Mouse (Mus musculus) embryonic facial prominence, embryonic 15.5 days (tissue): ENCODE data around the gene Trnt1. TPM values are rescaled to one million over a fixed set of nuclear protein-coding genes. Genes with fewer than 3 reads are reported as not detected.
A peak's percentile ranks its signal among the peaks of the same experiment; 100 is the strongest.

Source experiments
- ATAC-seq: fragments of 200-750 bp; cut with Nextera tagmentation; 2 replicates; pipeline ENCODE4 v1.8.0; 2017; ENCODE audit warnings: low read depth, moderate TSS enrichment; ENCODE audit not compliant: insufficient number of reproducible peaks, low FRiP score, low TSS enrichment
- H3K27ac ChIP-seq: fragments of 300-500 bp; sonication (generic); replicated peaks from 2 replicates; pipeline ENCODE4 v1.5.1; 2015; ENCODE audit warnings: mild to moderate bottlenecking, inconsistent platforms
- H3K27me3 ChIP-seq: fragments of 300-500 bp; sonication (generic); 2 replicates; pipeline ENCODE4 v1.6.1; 2015; ENCODE audit warnings: inconsistent platforms
- H3K36me3 ChIP-seq: fragments of 300-500 bp; sonication (generic); 2 replicates; pipeline ENCODE4 v1.6.1; 2015; ENCODE audit warnings: mild to moderate bottlenecking, inconsistent platforms
- H3K4me1 ChIP-seq: fragments of 300-500 bp; sonication (generic); 2 replicates; pipeline ENCODE4 v1.6.1; 2015; ENCODE audit warnings: inconsistent platforms
- H3K4me2 ChIP-seq: fragments of 300-500 bp; sonication (generic); replicated peaks from 2 replicates; pipeline ENCODE4 v1.6.1; 2015; ENCODE audit warnings: mild to moderate bottlenecking, inconsistent platforms
- H3K4me3 ChIP-seq: fragments of 300-500 bp; sonication (generic); replicated peaks from 2 replicates; pipeline ENCODE4 v1.5.1; 2015; ENCODE audit warnings: mild to moderate bottlenecking, inconsistent platforms
- H3K9ac ChIP-seq: fragments of 300-500 bp; sonication (generic); 2 replicates; pipeline ENCODE4 v1.6.1; 2015; ENCODE audit warnings: inconsistent platforms
- H3K9me3 ChIP-seq: fragments of 300-500 bp; sonication (generic); replicated peaks from 2 replicates; pipeline ENCODE4 v1.6.1; 2016; ENCODE audit warnings: inconsistent platforms
- WGBS: fragments of 180-500 bp; shearing (Covaris S2); methylation state at CpG from one replicate; pipeline ENCODE4 v1.1.7; 2015; 5-methylcytosine and 5-hydroxymethylcytosine counted together
- polyA plus RNA-seq: library from polyadenylated mRNA; unstranded; fragments of >200 nt; fragmentation: Nextera tagmentation; extraction: Ambion mirVana; gene quantifications from 2 replicates; pipeline ENCODE4 v1.2.1, GENCODE M21; 2015

The Trnt1 gene
- polyA plus RNA-seq, 1 experiment from 2014 or later, result 54.6 TPM

DNA sequence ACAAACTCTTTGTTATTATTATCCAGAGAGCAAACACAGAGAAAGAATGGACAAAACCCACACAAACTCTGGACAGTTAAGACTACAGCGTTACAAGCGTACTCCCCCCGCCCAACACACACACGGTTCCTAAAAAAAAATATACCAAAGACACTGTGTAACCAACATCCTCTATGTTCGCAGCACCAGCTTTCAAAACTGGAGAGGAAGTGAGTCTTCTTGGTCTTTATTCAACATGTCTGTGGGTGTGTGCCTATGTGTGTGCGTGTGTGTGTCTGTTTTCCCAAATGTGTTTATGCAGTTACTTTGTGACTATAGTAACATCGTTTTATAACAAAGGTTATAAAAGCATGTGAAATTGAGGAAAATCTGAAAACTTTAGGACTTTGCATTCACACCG lies 22.5 kb downstream of the Trnt1 start:
- Histone ChIP-seq H3K4me2 (no peak overlapping the region), H3K9me3 (no peaks in the 10 kb centered on the region), H3K9ac (no peak overlapping the region), H3K4me1 (no peaks in the 10 kb centered on the region), H3K27me3 (no peaks in the 10 kb centered on the region), H3K36me3 (peaks cover 49% of the 10 kb centered on the region), H3K27ac (no peak overlapping the region), H3K4me3 (no peak overlapping the region)
- 91% methylated on average over 8 of the region's 8 CpGs for WGBS
- no peak for ATAC-seq

DNA sequence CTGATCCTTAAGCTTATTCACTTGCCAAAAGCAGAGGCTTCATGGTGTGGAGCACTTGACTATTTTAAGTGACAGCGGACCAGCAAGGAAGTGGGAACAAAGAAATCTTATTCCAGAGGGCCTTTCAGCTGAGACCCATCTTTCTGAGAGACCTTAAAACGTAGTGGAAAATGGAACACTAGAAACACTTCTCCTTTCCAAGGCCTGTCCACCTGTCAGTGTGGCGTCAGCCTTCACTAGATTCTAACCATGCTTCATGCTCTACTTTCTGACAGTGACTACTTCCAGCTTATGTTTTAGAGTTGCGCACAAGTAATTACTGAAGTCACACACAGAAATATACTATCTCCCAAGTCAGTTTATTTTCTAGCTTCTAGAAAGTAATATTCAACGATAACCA lies 23.6 kb downstream of the Trnt1 start:
- H3K9me3 ChIP-seq, result no peaks in the 10 kb centered on the region
- ATAC-seq, result no peak
- no peaks in the 10 kb centered on the region for H3K4me1 ChIP-seq
- peaks cover 41% of the 10 kb centered on the region for H3K36me3 ChIP-seq
- H3K4me3 ChIP-seq, result no peak overlapping the region
- no peak overlapping the region for H3K27ac ChIP-seq
- H3K4me2 ChIP-seq, result no peak overlapping the region
- H3K27me3 ChIP-seq, result no peaks in the 10 kb centered on the region
- no peak overlapping the region for H3K9ac ChIP-seq
- WGBS, result 92% methylated on average over 5 of the region's 5 CpGs

DNA sequence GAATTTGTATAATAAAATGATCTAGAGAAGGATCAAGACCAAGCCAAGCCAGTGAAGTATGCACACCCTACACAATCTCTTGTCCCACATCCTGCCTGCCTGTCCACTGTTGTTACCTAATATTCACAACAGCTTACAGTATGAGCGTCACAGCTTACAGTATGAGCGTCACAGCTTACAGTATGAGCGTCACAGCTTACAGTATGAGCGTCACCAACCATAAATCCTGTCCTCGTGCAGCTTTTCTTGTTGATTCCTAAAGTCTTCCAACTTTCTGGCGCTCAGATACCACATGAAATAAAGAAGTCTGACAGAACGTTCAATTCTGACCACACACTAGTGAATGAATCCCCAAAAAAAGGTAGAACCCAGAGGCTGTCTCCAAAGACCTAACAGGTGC lies 24.2 kb downstream of the Trnt1 start:
- no peaks in the 10 kb centered on the region for H3K4me1 ChIP-seq
- H3K27me3 ChIP-seq, result no peaks in the 10 kb centered on the region
- no peaks in the 10 kb centered on the region for H3K9me3 ChIP-seq
- no peak overlapping the region for H3K4me2 ChIP-seq
- H3K36me3 ChIP-seq, result peaks cover 38% of the 10 kb centered on the region
- no peak overlapping the region for H3K4me3 ChIP-seq
- H3K9ac ChIP-seq, result no peak overlapping the region
- ATAC-seq, result no peak
- H3K27ac ChIP-seq, result no peak overlapping the region
- 93% methylated on average over 7 of the region's 7 CpGs for WGBS

DNA sequence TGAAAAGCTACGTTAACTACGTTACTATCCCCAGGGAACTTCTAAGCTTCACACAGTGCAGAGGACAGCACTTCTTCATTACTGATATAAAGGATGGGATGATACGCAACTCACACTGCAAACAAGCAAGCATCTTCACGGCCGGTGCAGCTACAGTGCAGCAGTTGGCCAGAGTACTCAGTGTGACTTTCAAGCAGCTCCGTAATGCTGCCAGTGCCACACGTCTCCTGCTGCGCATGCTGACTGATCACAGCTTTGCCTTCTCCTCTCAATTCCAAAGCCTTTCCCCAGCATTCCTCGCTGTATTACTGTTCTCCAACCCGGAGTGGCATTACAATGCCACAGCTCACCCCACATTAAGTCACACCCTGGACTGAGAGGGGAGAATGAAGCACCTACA lies 24.7 kb downstream of the Trnt1 start:
- 94% methylated on average over 10 of the region's 10 CpGs for WGBS
- peaks cover 3% of the 10 kb centered on the region for H3K4me1 ChIP-seq
- ATAC-seq, result no peak
- no peak overlapping the region for H3K4me2 ChIP-seq
- H3K9me3 ChIP-seq, result no peaks in the 10 kb centered on the region
- H3K27ac ChIP-seq, result no peak overlapping the region
- H3K27me3 ChIP-seq, result no peaks in the 10 kb centered on the region
- no peak overlapping the region for H3K4me3 ChIP-seq
- no peak overlapping the region for H3K9ac ChIP-seq
- peaks cover 33% of the 10 kb centered on the region for H3K36me3 ChIP-seq

DNA sequence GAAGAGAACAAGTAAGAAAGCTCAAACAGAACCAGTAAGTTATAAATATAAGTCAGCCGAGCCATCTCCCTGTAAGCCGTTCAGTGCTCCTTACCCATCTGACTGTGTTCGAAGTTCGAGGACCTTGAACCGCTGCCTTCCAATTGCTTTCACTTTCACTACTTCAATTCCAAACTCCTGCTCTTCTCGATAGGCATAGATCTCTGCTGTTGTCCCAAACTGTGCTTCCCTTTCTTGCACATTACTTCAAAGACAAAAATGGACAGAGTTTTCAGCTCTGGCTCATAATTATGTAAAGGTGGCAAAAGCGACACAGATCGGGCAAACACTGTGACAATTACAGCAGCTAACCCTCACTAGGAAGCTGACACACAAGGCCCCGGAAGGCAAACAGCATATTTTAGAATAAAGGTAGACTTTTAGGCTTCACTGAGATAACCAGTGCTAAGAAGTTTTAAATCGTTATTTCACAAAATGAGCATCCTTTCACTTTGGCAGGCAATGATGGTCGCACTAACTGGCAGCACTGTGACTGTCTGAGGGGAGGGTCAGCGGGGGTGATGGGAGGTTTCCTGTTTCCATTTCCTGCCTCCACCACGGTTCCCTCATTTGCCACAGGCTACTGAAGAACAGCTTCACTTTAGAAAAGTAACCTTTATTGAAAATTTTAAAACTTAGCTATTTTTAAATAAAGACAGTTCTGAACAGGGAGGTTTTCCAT lies 25.3 kb downstream of the Trnt1 start:
- ATAC-seq, result no peak
- Histone ChIP-seq H3K4me3 (no peak overlapping the region), H3K36me3 (peaks cover 33% of the 10 kb centered on the region), H3K4me2 (no peak overlapping the region), H3K27ac (no peak overlapping the region), H3K9ac (no peak overlapping the region), H3K4me1 (peaks cover 9% of the 10 kb centered on the region), H3K9me3 (no peaks in the 10 kb centered on the region), H3K27me3 (no peaks in the 10 kb centered on the region)
- 82% methylated on average over 13 of the region's 13 CpGs for WGBS

DNA sequence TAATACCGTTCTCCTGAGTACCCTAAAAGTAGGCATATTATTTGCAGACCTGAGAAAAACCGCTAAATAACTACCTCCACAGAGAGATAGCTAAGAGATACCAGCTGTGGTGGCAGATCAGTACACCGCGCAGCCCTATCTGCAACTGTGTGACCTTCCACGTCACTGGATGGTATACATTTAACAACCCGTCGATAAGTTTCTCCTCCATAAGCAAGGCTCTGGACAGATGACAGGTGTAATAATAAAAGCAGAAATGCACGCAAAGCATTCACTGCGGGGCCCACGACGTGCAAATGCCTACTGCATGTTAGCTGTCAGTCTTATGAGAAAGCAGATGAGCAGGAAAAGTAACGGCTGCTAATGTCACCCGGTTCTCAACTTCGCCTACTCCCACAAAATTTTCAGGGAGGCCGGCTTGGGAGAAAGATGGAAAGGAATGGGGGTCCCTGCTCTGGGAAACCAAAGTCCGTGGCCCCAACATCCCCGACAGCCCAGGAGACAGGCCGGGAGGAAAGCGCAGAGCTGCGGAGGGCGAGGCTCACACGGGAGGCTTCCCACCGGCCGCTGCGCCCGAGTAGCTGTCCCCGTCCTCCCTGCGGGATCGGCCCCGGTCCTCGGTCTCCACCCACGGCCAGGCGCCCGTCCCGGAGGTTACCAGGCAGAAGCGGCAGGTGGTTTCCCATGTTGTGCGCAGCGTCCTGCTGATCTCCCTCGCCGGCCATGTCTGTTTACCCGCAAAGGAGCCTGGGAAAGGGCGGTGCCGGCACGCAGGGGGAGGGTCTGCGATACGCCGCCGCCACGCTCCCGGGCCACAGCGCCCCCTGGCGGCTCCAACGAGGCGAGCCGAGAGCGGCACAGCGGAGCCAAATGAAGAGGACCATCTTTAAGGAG lies 30.7 kb downstream of the Trnt1 start, which contains the start of gene Crbn:
Crbn (minus strand) TSS at position 745 of the 894 bp plus-strand sequence.
- peak; percentile 93 for ATAC-seq
- H3K9ac ChIP-seq, result peak within 1 kb of the TSS; percentile 58
- no peak within 1 kb of the TSS for H3K27ac ChIP-seq
- no peaks in the 10 kb centered on the region for H3K9me3 ChIP-seq
- H3K4me2 ChIP-seq, result peak within 1 kb of the TSS; percentile 86
- 2% methylated on average over 57 of the region's 57 CpGs for WGBS
- H3K27me3 ChIP-seq, result no peaks in the 10 kb centered on the region
- peaks cover 5% of the 10 kb centered on the region for H3K36me3 ChIP-seq
- peaks cover 10% of the 10 kb centered on the region for H3K4me1 ChIP-seq
- H3K4me3 ChIP-seq, result peak within 1 kb of the TSS; percentile 88

DNA sequence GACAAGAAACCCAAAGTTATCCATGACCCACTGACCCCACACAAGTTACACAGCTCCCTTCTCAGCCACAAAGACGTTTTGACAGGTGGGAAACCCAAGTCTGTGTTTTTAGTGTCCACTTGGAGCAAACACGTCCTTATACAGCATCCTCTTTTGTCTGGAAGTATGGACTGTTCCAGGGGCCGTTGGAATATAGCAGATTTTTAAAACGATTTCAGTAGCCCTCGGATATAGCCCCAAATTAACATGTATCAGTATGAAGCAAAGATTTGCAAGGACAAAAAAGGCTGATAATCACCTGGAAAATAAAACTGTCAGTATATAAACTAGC lies 31.3 kb downstream of the Trnt1 start:
- Histone ChIP-seq H3K4me3 (peak overlapping the region; percentile 88), H3K4me2 (peak overlapping the region; percentile 86; the same call in 1 of the 2 replicates), H3K4me1 (peaks cover 10% of the 10 kb centered on the region), H3K9ac (no peak overlapping the region), H3K36me3 (no peaks in the 10 kb centered on the region; the same call in 1 of the 2 replicates), H3K27ac (no peak overlapping the region), H3K27me3 (no peaks in the 10 kb centered on the region), H3K9me3 (no peaks in the 10 kb centered on the region)
- ATAC-seq, result peak; percentile 21; the same call in 1 of the 2 replicates
- 55% methylated on average over 5 of the region's 5 CpGs for WGBS

DNA sequence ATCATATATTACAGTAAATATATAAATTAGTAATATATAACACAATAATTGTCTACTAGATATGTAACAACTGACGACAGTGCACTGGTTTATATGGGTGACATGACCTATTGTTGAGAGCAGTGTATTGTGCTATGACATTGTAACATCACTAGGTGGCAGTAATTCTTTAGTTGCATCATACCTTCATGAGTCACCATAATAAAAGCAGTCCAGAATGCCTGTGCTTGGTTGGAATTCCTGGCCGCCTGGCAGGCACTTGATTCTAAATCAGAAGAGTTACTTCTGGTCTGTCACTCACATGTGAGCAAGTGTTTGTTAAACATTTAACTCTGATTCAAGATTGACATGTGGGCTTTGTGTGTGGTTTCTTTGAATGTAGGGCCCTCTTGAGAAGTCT lies 36.0 kb downstream of the Trnt1 start:
- Histone ChIP-seq H3K27ac (no peak overlapping the region), H3K36me3 (no peaks in the 10 kb centered on the region), H3K9me3 (no peaks in the 10 kb centered on the region), H3K9ac (no peak overlapping the region), H3K4me2 (no peak overlapping the region), H3K4me1 (no peaks in the 10 kb centered on the region), H3K27me3 (no peaks in the 10 kb centered on the region), H3K4me3 (no peak overlapping the region)
- 35% methylated on average over 2 of the region's 2 CpGs for WGBS
- no peak for ATAC-seq

DNA sequence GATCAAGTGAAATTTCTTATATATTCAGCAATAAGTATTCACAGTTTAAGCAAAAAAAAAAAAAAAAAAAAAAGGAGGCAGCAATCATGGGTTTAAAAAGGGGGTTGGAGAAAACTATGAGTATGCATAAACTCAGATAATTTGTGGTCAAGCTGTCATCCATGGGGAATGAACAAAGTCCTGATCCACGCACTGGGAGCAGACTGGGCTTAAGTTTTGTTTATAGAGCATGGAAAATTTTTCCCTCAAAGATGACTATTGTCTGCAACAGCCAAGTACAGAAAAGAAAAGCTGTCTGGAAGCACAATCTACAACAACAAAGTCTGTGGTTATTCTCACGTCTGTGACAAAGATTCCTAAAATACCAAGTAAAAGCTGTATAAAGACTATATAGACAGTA lies 40.2 kb downstream of the Trnt1 start:
- Histone ChIP-seq H3K4me1 (no peaks in the 10 kb centered on the region), H3K4me3 (no peak overlapping the region), H3K27ac (no peak overlapping the region), H3K4me2 (no peak overlapping the region), H3K9ac (no peak overlapping the region), H3K9me3 (no peaks in the 10 kb centered on the region), H3K36me3 (no peaks in the 10 kb centered on the region), H3K27me3 (no peaks in the 10 kb centered on the region)
- WGBS, result 33% methylated on average over 2 of the region's 2 CpGs
- no peak for ATAC-seq

DNA sequence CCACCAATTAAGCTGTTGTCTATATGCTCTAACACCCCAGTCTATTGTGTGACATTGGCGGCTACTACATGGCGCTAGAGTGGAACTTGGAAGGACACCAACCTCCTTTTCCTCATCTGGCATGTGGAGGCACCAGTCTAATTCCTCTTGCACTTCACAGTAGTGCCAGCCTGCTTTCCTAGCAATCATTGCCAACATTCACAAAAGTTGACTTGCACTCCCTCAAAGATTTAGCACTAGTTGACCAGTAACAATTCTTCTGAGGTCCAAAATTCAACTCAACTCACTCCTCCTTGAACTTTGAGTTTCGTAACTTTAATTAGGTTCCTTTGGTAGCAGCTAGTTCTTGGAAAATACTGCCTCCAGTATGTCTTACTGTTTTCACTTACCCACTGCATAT lies 41.8 kb downstream of the Trnt1 start:
- Histone ChIP-seq H3K4me2 (no peak overlapping the region), H3K27ac (no peak overlapping the region), H3K4me3 (no peak overlapping the region), H3K9ac (no peak overlapping the region), H3K36me3 (no peaks in the 10 kb centered on the region), H3K27me3 (no peaks in the 10 kb centered on the region), H3K9me3 (no peaks in the 10 kb centered on the region), H3K4me1 (no peaks in the 10 kb centered on the region)
- ATAC-seq, result no peak
- WGBS, result 92% methylated on average over 3 of the region's 3 CpGs

DNA sequence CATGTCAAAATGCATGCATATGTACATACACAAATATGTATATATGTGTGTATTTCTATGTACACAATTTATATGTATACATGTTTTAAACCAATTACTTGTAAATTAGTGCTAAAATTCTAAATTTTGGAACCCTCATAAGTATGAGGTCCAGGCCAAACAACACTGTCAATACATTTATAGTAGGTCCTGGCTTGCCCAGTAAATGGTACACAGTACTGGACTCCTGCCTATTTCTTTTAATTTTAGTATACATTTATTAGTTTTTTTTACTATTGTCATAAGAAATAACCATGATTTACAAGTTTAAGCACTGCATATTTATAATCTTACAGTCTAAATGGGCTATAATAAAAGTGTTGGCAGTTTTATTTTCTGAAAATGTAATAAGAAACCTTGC lies 50.3 kb downstream of the Trnt1 start:
- ATAC-seq, result no peak
- Histone ChIP-seq H3K9ac (no peak overlapping the region), H3K27ac (no peak overlapping the region), H3K36me3 (no peaks in the 10 kb centered on the region), H3K4me1 (no peaks in the 10 kb centered on the region), H3K27me3 (no peaks in the 10 kb centered on the region), H3K4me3 (no peak overlapping the region), H3K4me2 (no peak overlapping the region), H3K9me3 (no peaks in the 10 kb centered on the region)
